Mouse (Mus musculus) G1E (cell line): ENCODE measurements around the gene Crp. TPM values are rescaled to one million over a fixed set of nuclear protein-coding genes. Genes with fewer than 3 reads are reported as not detected.

Experiments used
- ATAC-seq: 2 replicates; pipeline ENCODE4 v1.8.0; 2016; ENCODE audit warnings: mild to moderate bottlenecking; ENCODE audit not compliant: insufficient number of reproducible peaks, poor library complexity, low FRiP score, severe bottlenecking; ENCODE audit errors: extremely low read depth
- DNase-seq: peaks from one replicate; pipeline ENCODE4 v3.0.0; 2012; ENCODE audit warnings: low spot score
- H3K27me3 ChIP-seq: 2 replicates; pipeline ENCODE4 v1.6.1; 2012; ENCODE audit warnings: mild to moderate bottlenecking, low read length, inconsistent platforms; ENCODE audit not compliant: insufficient read depth
- H3K36me3 ChIP-seq: replicated peaks from 2 replicates; pipeline ENCODE3; 2012; ENCODE audit warnings: mild to moderate bottlenecking, inconsistent platforms
- H3K4me1 ChIP-seq: 2 replicates; pipeline ENCODE4 v1.6.1; 2012; ENCODE audit warnings: low read depth, low read length, inconsistent platforms, mixed read lengths; ENCODE audit not compliant: insufficient read depth
- H3K4me3 ChIP-seq: 2 replicates; pipeline ENCODE4 v1.5.1; 2012; ENCODE audit warnings: low read depth, mild to moderate bottlenecking, inconsistent platforms, low read length, moderate library complexity, mixed read lengths
- H3K9me3 ChIP-seq: replicated peaks from 2 replicates; pipeline ENCODE4 v1.6.1; 2012; ENCODE audit warnings: inconsistent platforms
- CTCF ChIP-seq: IDR thresholded peaks from 2 replicates; pipeline ENCODE4 v1.5.1; 2012; ENCODE audit warnings: low read depth, low read length, inconsistent platforms, mixed read lengths
- GATA1 ChIP-seq: IDR thresholded peaks from 2 replicates; pipeline ENCODE4 v1.6.1; 2012; ENCODE audit warnings: borderline replicate concordance, low read length, inconsistent platforms, mixed read lengths
- GATA2 ChIP-seq: IDR thresholded peaks from 2 replicates; pipeline ENCODE4 v1.6.1; 2012; ENCODE audit warnings: low read depth, low read length, inconsistent platforms, borderline replicate concordance
- POLR2AphosphoS5 ChIP-seq: IDR thresholded peaks from 2 replicates; pipeline ENCODE4 v1.6.1; 2012; ENCODE audit warnings: low read depth, low read length, inconsistent platforms; ENCODE audit not compliant: insufficient replicate concordance
- TAL1 ChIP-seq: conservative IDR thresholded peaks from 2 replicates; pipeline ENCODE4 v1.6.1; 2012; ENCODE audit warnings: low read depth, low read length, inconsistent platforms, mixed read lengths
- polyA plus RNA-seq: library from polyadenylated mRNA; stranded (reverse); fragments of >175 nt; gene quantifications from 2 replicates; pipeline ENCODE4 v1.2.3, GENCODE M21; 2012
- total RNA-seq, 2 experiments: library from RNA; stranded (forward) in 1 of 2; stranded (reverse) in 1 of 2; fragments of 200-1000 nt in 1 of 2; fragments of >200 nt in 1 of 2; fragmentation: Nextera tagmentation in 1 of 2; gene quantifications; 2 replicates each; pipeline ENCODE4 v1.2.3; 2014 to 2017

The Crp gene
- total and polyA plus RNA-seq, 3 experiments = 0.16 TPM; not detected in 2

- Histone ChIP-seq H3K36me3 (no peaks in the 10 kb centered on the region), H3K4me3 (no peak overlapping the region), H3K9me3 (0 out of 2 replicates have a peak, but pooled peaks cover under 1% of the 10 kb centered on the region), H3K4me1 (no peaks in the 10 kb centered on the region), H3K27me3 (no peaks in the 10 kb centered on the region)
- DNase-seq = no peak
- ATAC-seq = no peak
- TF ChIP-seq GATA2 (no peak), GATA1 (no peak), CTCF (no peak), POLR2AphosphoS5 (no peak), TAL1 (no peak)
Observed at GRCm38 (mm10) chr1:172683957-172684356, 13.9 kb upstream of the Crp start.

- no peak for DNase-seq
- no peak for ATAC-seq
- Histone ChIP-seq H3K27me3 (no peaks in the 10 kb centered on the region), H3K4me1 (no peaks in the 10 kb centered on the region), H3K36me3 (no peaks in the 10 kb centered on the region), H3K4me3 (no peak overlapping the region), H3K9me3 (no peaks in the 10 kb centered on the region)
- TF ChIP-seq POLR2AphosphoS5 (no peak), TAL1 (no peak), GATA1 (no peak), CTCF (no peak), GATA2 (no peak)
Observed at GRCm38 (mm10) chr1:172685178-172685577, 12.7 kb upstream of the Crp start.

- no peak for ATAC-seq
- Histone ChIP-seq H3K4me1 (no peaks in the 10 kb centered on the region), H3K4me3 (no peak overlapping the region), H3K9me3 (0 out of 2 replicates have a peak, but pooled peaks cover 3% of the 10 kb centered on the region), H3K27me3 (no peaks in the 10 kb centered on the region), H3K36me3 (no peaks in the 10 kb centered on the region)
- DNase-seq = no peak
- TF ChIP-seq GATA1 (no peak), TAL1 (no peak), CTCF (no peak), GATA2 (no peak), POLR2AphosphoS5 (no peak)
Observed at GRCm38 (mm10) chr1:172697422-172697821, 433 bp upstream of the Crp start.

- ATAC-seq (no peak), DNase-seq (no peak)
- Histone ChIP-seq H3K27me3 (no peaks in the 10 kb centered on the region), H3K9me3 (0 out of 2 replicates have a peak, but pooled peaks cover 3% of the 10 kb centered on the region), H3K36me3 (no peaks in the 10 kb centered on the region), H3K4me1 (no peaks in the 10 kb centered on the region), H3K4me3 (no peak overlapping the region)
- TF ChIP-seq GATA2 (no peak), POLR2AphosphoS5 (no peak), GATA1 (no peak), TAL1 (no peak), CTCF (no peak)
Observed at GRCm38 (mm10) chr1:172700814-172701213, 3.0 kb downstream of the Crp start.

- ATAC-seq (no peak), DNase-seq (no peak)
Observed at GRCm38 (mm10) chr1:172701381-172701780, 3.5 kb downstream of the Crp start.

GRCm38 (mm10) chr1:172701901-172702300 lies 4.0 kb downstream of the Crp start:
- Histone ChIP-seq H3K36me3 (no peaks in the 10 kb centered on the region), H3K4me1 (no peaks in the 10 kb centered on the region), H3K4me3 (no peak overlapping the region), H3K9me3 (peaks cover 7% of the 10 kb centered on the region), H3K27me3 (no peaks in the 10 kb centered on the region)
- TF ChIP-seq GATA1 (no peak), TAL1 (no peak)
- DNase-seq (no peak), ATAC-seq (no peak)

More at GRCm38 (mm10) chr1:172701381-172701780, 3.5 kb downstream of the Crp start:
- H3K4me1 ChIP-seq = no peaks in the 10 kb centered on the region
- TF ChIP-seq GATA2 (no peak), TAL1 (no peak), CTCF (no peak), POLR2AphosphoS5 (no peak), GATA1 (no peak)
- H3K36me3 ChIP-seq = no peaks in the 10 kb centered on the region
- no peaks in the 10 kb centered on the region for H3K27me3 ChIP-seq
- 0 out of 2 replicates have a peak, but pooled peaks cover 3% of the 10 kb centered on the region for H3K9me3 ChIP-seq
- H3K4me3 ChIP-seq = no peak overlapping the region

- no peaks in the 10 kb centered on the region for H3K27me3 ChIP-seq
- TF ChIP-seq TAL1 (no peak), GATA2 (no peak), CTCF (no peak), GATA1 (no peak), POLR2AphosphoS5 (no peak)
- H3K9me3 ChIP-seq = peaks cover 9% of the 10 kb centered on the region
- no peaks in the 10 kb centered on the region for H3K4me1 ChIP-seq
- H3K4me3 ChIP-seq = no peak overlapping the region
- DNase-seq (no peak), ATAC-seq (no peak)
- no peaks in the 10 kb centered on the region for H3K36me3 ChIP-seq
Observed at GRCm38 (mm10) chr1:172704769-172705168, 6.9 kb downstream of the Crp start.
